Mouse (Mus musculus): ENCODE data around the gene Gja5.

Gene Gja5

GRCm38 (mm10) chr3:96904393-96904792, at the start of gene Gja5:
TSS of gene Gja5 (plus strand) at chr3:96904693.
- no peak for DNase-seq (ENCODE audit: low spot score)

GRCm38 (mm10) chr3:96855833-96856232, 48.7 kb upstream of the Gja5 start:
- DNase-seq (ENCODE audit: low spot score) = no peak

GRCm38 (mm10) chr3:96860498-96860897, 44.0 kb upstream of the Gja5 start:
- no peak for DNase-seq (ENCODE audit: low spot score)

GRCm38 (mm10) chr3:96867863-96868262, 36.6 kb upstream of the Gja5 start:
- no peak for DNase-seq (ENCODE audit: low spot score)

GRCm38 (mm10) chr3:96868566-96868965, 35.9 kb upstream of the Gja5 start:
- DNase-seq (ENCODE audit: low spot score) = no peak

- no peak for DNase-seq (ENCODE audit: low spot score)
These were observed 35.4 kb upstream of the Gja5 start for GRCm38 (mm10) chr3:96869091-96869490.

GRCm38 (mm10) chr3:96870270-96870669, 34.2 kb upstream of the Gja5 start:
- DNase-seq (ENCODE audit: low spot score) = no peak

- DNase-seq (ENCODE audit: low spot score) = no peak
These were observed 33.4 kb upstream of the Gja5 start for GRCm38 (mm10) chr3:96871070-96871469.

- no peak for DNase-seq (ENCODE audit: low spot score)
These were observed 32.0 kb upstream of the Gja5 start for GRCm38 (mm10) chr3:96872501-96872900.

- no peak for DNase-seq (ENCODE audit: low spot score)
These were observed 29.5 kb upstream of the Gja5 start for GRCm38 (mm10) chr3:96874808-96875571.

- no peak for DNase-seq (ENCODE audit: low spot score)
These were observed 25.0 kb upstream of the Gja5 start for GRCm38 (mm10) chr3:96879536-96879935.

- no peak for DNase-seq (ENCODE audit: low spot score)
These were observed 24.1 kb upstream of the Gja5 start for GRCm38 (mm10) chr3:96880385-96880784.

GRCm38 (mm10) chr3:96881557-96881956, 22.9 kb upstream of the Gja5 start:
- DNase-seq (ENCODE audit: low spot score) = no peak

GRCm38 (mm10) chr3:96882061-96882849, 22.2 kb upstream of the Gja5 start:
- DNase-seq (ENCODE audit: low spot score) = no peak

GRCm38 (mm10) chr3:96883690-96884089, 20.8 kb upstream of the Gja5 start:
- no peak for DNase-seq (ENCODE audit: low spot score)

- no peak for DNase-seq (ENCODE audit: low spot score)
These were observed 2.0 kb upstream of the Gja5 start for GRCm38 (mm10) chr3:96902336-96902999.

- DNase-seq (ENCODE audit: low spot score) = peak; percentile 96
These were observed 503 bp downstream of the Gja5 start, which contains the start of gene Gpr89 for GRCm38 (mm10) chr3:96904851-96905541. TSS of gene Gpr89 (minus strand) at chr3:96905346.

GRCm38 (mm10) chr3:96905592-96905991, 1.1 kb downstream of the Gja5 start:
- DNase-seq (ENCODE audit: low spot score) = no peak

- DNase-seq (ENCODE audit: low spot score) = no peak
These were observed 16.5 kb downstream of the Gja5 start for GRCm38 (mm10) chr3:96920991-96921390.

- DNase-seq (ENCODE audit: low spot score) = no peak
These were observed 20.1 kb downstream of the Gja5 start for GRCm38 (mm10) chr3:96924631-96925030.

GRCm38 (mm10) chr3:96925920-96926319, 21.4 kb downstream of the Gja5 start, which contains the start of gene Gja8:
TSS of gene Gja8 (minus strand) at chr3:96926020.
- DNase-seq (ENCODE audit: low spot score) = no peak

- peak; percentile 69 for DNase-seq (ENCODE audit: low spot score)
These were observed 26.8 kb downstream of the Gja5 start for GRCm38 (mm10) chr3:96931261-96931681.
